Mouse (Mus musculus): ENCODE data around the gene Ly6g6d.

Gene Ly6g6d

DNA sequence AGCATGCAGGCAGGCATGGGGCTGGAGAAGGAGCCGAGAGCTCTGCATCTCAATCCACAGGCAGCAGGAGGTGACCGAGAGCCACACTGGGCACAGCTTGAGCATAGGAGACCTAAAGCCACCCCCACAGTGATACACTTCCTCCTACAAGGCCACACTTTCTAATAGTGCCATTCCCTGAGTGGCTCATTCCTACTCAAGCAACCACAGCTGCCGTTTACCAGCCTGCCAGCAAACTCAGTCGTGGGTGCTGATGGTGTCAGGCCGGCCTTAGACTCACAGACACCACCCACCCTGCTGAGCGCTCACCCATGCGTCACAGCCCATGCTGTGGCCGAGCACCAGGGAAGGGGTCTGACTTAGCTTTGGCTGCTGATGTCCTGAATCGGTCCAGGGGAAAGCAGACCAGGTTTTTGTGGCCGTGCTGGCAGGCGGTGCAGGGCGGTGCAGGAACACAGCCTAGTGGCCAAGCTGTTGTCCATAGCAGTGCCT, 19.3 kb upstream of the Ly6g6d start:
- DNase-seq (ENCODE audit: low spot score): no peak

DNA sequence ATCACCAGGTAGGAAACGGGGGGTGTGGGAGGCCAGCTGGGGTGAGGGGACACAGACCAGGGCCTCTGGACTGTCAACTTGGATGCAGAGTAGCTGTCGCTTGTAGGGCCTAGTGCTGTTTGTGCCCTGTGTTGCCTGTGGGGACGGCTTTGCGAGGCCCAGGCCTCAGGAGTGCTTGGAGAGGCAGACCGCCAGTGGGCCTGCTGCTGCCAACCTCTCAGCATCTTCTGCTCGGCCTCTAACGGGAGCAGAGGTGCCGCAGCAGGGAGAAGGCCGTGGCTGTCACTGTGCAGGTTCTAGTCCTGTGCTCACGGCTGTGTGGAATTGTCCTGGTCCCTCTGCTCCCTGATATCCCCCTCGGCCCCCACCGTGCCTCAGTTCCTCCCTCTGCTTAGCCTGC, 18.7 kb upstream of the Ly6g6d start:
- DNase-seq (ENCODE audit: low spot score): no peak

DNA sequence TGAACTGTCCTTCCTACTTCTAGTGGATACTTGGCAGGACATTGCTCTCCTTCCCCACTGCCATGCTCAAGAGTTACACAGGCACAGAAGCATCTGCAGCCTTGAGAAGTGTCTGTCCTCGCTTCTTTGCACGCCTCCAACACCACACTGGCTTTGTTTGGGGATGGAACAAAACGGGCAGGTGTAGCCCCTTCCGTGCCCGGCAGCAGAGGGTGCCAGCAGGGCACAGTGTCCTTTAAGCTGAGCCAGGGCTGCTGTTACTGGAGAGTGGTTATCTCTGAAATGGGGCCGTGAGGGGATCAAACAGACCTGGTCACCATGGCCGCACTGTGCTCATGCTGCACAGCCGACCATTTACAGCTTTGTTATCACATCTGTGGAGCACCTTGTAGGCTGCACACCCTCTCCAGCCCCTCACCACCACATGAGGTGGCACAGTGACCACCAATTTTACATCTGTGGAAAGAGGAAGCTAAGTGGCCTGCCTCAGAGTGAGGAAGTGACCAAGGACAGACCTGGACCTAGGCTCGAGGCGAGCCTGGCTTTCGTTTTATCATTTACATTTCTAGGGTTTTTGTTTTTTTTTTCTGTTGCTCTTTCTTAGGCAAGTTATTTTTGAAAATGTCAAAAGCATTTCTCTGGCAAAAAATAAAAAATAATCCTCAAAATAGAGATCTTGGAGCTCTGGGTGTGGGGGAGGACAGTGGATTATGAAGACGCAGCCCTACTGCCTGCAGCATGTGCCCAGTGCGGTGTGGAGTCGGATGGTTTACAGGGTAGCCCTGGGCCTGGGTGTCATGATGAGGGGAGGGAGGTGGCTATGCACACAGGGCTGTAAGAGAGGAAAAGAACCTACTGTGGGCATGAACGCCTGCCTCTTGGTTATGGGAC, 16.9 kb upstream of the Ly6g6d start:
- no peak for DNase-seq (ENCODE audit: low spot score)

DNA sequence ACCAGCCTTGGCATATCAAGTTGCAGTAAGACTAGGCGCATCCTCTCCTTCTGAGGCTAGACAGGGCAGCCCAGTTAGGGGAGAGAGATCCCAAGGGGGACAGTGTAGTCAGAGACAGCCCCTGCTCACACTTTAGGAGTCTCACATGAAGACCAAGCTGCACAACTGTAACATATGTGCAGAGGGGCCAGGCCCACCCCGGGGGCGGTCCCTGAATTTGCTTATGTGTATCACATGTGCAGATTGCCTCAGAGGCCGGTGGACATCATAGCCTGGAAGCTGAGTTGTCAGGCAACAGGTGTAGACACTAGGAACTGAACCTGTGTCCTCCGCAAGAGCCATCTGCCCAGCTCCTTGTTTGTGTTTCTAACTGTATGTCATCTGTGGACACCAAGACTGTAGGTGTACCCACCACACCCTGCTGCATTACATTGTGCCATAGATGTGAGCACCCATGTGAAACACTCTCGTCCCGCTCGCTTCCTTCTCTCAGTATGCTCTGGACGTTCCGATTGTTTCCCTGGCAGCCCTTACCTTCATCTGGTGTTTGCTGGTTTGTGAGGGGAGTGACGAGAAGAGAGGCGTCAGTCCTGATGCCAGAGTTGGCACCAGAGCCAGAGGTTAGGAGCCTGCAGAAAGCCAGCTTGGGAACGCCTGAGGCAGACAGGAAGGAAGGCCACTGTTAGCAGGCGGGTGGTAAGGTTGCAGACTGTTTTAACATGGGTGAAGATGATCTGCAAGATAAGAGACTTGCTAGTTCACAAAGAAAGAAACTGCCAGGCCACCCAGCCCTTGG, 14.7 kb upstream of the Ly6g6d start:
- DNase-seq (ENCODE audit: low spot score): no peak

DNA sequence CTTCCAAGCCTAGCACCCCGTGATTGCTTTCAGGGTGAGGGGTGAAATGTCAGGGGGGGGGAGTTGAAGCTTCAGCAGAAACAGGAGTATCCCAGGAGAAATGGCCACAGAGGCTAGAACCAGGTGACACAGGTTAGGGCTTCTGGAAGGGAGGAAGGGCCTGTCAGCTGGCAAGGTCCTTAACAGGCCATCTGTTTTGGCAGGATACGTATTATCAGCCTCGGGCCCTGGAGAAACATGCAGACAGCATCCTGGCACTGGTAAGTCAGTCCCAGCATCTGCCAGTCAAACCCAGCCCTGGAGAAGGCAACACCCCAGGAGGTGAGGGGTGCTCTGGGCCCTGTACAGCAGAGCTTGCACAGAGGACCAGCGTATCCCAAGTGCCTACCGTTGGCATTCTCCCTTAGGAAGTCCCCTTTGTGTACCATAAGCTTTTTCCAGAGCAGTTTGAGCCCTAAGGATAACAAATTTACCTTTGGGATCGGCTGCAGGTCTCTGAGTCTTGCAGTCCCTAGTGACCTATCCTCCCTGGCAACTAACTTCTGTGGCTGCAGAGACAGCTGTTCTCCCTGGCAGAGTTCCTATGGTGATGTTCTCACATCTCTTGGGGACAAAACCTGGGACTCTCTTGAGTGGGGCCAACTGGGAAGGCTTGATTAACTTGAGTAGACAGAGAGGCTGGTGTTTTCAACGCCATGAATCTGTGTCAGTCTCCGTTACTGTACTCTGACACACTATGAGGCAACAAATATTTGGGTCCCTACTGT, 12.5 kb upstream of the Ly6g6d start:
- DNase-seq (ENCODE audit: low spot score): peak; percentile 67

DNA sequence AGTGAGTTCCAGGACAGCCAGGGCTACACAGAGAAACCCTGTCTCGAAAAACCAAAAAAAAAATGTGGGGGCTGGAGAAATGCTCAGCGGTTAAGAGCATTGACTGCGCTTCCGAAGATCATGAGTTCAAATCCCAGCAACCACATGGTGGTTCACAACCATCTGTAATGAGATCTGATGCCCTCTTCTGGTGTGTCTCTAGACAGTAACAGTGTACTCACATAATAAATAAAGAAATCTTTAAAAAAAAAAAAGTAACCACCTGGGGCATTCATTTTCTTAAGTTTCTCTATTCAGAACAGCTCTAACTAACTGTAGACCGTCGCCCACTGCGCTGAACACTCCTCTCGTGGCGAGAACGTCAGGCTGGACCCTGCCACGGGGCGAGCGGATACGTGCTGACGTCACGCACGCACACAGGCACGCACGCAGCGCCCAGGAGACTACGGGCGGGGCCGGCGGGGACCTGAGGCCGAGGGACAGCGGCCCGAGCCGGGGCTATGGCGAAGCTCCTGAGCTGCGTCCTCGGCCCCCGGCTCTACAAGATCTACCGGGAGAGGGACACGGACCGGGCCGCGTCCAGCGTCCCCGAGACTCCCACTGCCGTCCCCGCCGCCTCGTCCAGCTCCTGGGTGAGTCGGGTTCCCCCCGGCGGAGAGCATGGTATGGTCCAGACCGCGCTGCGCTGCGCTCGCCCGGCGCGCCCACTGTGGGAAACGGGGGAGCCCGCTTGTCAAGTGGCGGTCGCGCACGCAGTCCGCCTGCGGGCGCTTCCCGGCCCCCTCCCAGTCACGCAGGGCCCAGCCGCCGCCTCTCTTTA, 11.2 kb upstream of the Ly6g6d start, which contains the start of gene Abhd16a:
Gene Abhd16a, plus strand, starts transcription at position 439 of the 820 bp plus-strand sequence.
- DNase-seq (ENCODE audit: low spot score): peak; percentile 90

DNA sequence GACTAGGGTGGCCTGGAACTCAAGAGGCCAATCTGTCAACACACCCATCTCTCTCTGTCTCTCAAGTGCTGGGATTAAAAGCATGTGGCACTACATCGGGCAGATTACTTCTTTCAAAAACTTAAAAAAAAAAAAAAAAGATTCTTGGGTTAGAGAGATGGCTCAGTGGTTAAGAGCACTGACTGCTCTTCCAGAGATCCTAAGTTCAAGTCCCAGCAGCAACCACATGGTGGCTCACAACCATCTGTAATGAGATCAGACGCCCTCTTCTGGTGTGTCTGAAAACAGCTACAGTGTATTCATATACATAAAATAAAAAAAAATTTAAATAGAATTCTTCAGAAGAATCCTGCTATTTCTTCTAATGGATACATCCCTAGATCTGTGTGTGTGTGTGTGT, 10.3 kb upstream of the Ly6g6d start:
- DNase-seq (ENCODE audit: low spot score): no peak

DNA sequence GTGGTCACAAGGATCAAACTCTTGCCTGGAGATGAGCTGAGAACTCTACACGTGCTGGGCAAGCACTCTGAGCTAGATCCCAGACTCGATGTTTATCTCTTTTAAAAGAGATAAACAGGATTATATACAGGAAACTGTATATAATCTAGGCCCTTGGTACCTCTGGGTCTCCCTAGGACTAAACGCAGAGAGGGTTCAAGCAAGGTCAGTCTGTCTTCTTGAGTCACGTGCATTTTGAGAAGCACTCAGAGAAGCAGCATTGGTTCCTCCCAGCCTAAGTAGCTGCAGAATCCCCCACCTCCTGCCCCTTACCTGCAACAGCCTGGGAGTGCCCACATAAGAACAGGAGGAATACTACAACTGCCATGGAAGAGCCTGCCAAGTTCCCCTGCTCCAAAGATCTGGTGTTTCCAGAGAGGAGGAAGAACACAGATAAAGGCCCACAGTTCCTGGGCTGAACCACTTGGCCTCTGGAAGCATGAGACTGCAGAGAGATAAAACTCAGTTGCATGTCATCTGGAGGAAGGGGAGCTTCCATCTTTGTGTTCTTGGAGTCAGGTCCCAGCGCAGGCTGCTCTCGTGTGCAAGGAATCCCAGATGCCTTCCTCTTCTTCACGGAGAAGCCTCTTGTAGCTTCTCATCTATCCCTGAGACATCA, 7.5 kb upstream of the Ly6g6d start, which contains the start of gene Ly6g6f:
Gene Ly6g6f, minus strand, starts transcription at position 403 of the 658 bp plus-strand sequence.
- DNase-seq (ENCODE audit: low spot score): no peak

DNA sequence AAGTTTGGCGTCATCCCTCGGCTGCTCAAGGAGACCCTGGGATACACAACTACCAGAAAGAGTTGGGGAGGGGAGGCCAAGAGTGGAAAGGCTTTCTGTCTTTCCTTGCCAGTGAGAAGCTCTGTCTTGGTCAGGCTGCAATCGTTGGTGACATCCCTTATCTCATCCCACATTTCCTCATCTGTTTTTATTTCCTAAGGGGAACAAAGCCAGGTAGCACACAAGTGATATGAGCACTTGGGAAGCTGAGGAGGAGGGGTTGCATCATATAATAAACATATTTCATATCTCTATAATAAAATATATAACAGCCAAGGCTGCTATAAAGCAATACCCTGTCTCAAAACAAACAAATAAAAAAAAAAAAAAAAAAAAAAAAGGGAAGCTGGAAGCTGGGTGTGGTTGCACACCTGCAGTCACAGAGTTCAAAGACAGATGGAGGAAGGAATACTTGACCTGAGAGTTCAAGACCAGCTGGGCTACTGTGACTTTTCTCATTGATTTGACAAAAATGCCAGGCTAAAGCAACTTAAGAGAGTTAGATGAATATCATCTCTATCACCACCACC, 6.1 kb upstream of the Ly6g6d start:
- no peak for DNase-seq (ENCODE audit: low spot score)

DNA sequence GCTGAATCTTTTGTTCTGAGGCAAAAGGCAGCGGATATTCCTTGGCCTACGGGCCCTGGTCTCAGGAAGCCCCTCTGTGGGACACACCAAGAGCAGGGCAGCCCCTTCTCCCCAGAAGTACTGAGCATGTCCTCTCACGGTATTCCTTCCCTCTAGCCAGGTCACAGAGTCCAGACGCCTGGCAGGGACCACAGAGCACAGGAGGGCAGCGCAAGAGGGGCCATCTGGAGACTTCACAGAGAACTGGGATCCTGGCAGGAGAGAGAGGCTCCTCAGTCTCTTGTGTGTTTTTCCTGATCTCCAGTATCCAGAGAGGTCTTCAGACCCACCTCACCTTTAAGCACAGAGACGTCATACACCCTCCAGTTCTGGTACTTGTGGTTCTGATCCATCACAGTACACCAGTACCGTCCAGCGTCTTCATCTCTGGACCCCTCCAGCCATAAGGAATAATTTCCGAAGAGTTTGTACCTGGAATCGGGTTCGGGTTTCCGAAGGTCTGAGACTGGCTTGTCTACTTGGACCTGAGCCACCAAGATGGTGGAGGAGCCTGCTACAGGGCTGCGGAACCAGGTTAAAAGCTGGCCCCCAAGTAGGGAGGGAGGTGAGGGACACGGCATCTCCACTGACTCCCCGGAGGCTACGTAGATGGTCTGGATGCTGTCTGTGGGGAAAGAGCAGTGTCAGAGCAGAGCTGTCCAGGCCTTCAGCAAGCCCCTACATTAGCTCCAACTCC, 5.1 kb upstream of the Ly6g6d start:
- no peak for DNase-seq (ENCODE audit: low spot score)

DNA sequence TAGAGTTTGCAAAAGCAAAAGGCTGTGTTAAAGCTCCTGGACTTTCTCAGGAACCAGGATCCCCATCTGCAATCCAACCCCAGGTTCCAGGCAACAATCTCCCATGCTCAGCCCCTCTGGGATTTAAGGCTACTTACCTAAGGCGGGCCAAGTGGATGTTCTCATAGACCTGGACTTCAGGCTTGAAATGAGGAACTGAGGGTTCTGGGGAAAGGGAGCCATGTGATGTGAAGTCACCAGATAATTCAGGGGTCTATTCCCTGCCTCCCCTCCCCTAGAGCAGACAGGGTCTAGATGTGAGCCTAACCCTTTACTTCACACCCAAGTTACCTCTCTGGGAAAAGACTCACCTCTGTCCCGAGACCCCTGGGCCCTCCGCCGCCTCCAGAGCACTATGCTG, 2.8 kb upstream of the Ly6g6d start:
- DNase-seq (ENCODE audit: low spot score): no peak

DNA sequence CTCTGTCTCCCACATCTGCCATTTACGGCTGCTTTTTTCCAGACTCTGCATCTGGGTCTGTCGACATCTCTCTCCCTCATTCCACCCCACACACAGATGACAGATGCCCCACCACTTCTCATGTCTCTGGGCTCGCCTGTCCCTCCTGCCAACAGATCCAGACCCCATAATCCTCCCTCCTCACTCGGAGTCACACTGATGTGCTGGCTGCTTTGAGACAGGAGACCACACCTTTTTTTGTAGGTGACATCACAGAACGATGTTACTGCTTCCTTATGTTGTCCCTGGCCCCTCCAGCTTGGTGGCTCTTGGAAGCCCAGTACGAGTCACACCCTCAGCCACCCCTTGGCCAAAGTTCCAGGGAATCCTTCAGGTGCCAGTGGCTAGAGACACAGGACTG, 2.4 kb upstream of the Ly6g6d start:
- DNase-seq (ENCODE audit: low spot score): peak; percentile 45

DNA sequence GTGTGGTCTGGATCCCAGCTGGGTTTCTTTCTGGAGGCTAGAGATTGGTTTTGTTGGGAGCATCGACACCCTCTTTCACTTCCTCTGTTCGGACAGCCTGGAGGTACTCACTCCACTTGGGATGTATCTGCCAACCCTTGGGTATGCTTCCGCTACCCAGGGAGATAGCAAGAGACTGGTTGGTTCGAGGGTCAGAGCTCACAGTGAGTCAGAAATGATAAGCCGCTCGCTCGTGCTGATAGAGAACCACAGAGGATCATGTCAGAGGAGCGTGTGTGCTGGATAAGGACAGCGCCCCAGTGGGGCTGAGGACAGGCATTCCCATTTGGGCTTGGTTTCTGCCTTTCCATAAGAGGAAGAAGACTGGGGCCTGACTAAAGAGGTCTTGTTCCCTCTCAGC, 1.9 kb upstream of the Ly6g6d start:
- DNase-seq (ENCODE audit: low spot score): peak; percentile 80

DNA sequence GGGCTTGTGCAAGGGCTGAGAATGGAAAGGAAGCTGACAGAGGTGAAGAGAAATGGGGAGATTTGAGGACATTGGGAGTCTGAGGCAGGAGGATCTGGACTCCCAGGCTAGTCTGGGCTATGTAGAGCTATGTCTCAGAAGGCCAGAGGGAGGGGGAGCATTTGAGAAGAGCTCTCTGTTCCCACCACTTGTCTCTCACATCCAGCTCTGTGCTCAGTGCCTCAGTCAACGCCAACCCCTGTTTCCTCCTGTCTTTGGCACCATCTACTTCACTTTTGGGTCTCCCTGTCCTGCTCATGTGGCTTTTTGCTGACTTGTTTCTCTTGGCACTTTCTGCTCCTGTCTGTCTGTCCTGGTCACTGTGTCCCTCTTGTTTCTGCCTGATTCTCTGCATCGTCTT, 580 bp downstream of the Ly6g6d start:
- no peak for DNase-seq (ENCODE audit: low spot score)

DNA sequence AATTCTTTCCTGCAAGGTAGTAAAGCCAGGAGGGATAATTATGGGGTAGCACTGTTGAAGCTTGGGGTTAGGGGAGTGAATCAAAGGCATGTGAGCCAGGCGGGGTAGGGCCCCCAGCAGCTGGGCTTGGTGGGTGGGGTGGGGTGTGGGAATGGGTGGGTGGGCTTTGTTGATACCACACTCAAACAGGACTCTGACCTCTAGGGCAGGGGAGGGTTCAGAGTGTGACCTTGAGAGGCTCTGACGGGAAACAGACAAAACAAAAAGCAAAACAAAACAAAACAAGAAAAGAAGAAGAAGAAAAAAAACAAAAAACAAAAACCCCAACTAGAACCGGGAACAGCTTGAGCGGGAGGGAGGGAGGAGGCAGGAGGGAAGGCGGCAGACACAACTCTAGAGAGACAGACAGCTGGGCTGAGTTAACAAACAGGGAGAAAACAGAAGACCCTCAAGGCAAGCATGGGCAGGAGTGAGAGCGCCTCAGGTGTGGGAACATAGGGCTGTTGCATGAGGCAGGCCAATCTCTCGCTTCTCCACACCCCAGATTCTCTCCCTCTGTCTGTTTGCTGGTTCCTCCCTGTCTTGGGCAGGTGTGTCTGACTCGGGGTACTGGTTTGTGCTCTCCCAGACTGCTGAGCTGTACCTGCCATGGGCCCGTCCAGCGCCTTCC, 1.2 kb downstream of the Ly6g6d start, which contains the start of gene Ly6g6e:
Gene Ly6g6e, plus strand, starts transcription at position 396 of the 670 bp plus-strand sequence.
- no peak for DNase-seq (ENCODE audit: low spot score)

DNA sequence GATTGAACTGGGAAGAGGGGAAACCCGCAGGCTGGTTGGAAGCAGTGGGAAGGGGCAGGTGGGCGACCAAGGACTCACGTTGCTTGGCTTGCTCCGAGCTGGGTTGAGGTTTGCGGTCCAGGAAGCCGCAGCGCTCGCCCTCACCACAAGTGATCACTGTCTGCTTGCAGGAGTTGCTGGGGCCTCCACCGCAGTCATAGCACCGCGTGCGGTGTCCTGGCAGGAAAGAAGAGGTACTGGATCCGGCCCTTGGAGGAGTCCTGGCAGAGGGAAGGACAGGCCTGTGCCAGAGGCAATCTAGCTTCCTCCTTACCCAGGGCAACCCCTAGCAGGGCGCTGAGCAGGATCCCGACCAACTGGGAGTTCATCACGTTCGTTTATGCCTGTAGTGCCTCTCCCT, 3.8 kb downstream of the Ly6g6d start:
- no peak for DNase-seq (ENCODE audit: low spot score)

DNA sequence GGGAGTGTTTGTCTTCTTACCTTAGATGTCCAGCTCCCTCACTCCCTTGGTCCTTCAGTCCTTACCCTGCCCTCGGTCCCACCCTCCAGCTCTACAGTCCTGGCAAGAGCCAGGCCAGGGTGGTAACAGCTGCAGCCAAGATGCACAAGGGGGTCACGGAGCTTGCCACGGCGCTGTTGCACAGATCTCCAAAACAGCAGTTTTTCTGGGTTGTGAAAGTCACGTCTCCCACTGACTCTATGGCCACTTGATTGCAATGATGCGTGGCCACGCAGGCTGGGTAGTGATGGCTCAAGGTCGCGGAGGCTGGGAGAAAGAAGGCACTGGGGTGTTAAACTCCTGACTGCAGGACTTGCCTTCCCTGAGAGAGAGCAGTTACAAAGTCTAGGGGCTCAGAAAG, 6.4 kb downstream of the Ly6g6d start:
- no peak for DNase-seq (ENCODE audit: low spot score)

DNA sequence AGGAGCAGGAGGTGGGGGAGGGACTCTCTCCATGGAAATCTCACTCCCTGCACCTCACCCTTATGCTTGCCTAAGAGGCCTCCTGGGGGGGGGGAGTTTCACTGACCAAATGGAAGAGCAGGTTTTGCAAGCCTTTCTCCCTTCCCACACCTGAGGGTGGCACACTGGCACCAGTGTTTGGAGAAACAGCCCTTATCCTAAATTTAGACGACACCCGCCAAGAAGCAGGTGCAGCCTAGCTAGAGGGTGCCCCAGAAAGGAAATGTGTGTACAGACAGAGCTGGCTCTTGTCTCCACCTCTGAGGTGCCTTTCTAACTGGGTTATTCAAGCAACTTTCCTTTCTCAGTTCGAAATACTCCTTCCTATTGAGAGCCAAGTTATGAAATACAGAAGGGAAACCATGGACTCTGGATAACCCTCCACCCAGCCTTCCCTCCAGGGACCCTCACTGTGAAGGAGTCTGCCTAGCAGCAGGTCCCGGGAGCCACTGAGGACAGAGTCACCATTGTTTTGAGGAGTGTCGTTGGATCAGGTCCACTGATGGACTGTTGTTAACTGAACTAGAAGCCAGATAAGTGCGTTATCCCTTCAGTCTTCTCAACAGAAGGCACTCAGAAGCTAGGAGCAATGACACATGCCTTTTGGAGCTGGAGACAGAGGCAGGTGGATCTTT, 7.2 kb downstream of the Ly6g6d start:
- DNase-seq (ENCODE audit: low spot score): no peak

Measured in c-Kit-positive CD71-positive TER-119-positive erythroid progenitor cells, embryonic 14.5 days (primary cell).